Mouse (Mus musculus) stomach, embryonic 15.5 days (tissue): ENCODE data around the gene Zc3hav1. TPM values are rescaled to one million over a fixed set of nuclear protein-coding genes. Genes with fewer than 3 reads are reported as not detected.

Experiments used
- ATAC-seq: fragments of 200-750 bp; cut with Nextera tagmentation; 2 replicates; pipeline ENCODE4 v1.8.0; 2017; ENCODE audit warnings: low read depth, moderate number of reproducible peaks, moderate TSS enrichment; ENCODE audit not compliant: insufficient read depth, low FRiP score
- H3K27ac ChIP-seq: fragments of 300-500 bp; sonication (generic); 2 replicates; pipeline ENCODE4 v1.5.1; 2015; ENCODE audit warnings: mild to moderate bottlenecking, inconsistent platforms
- H3K27me3 ChIP-seq: fragments of 300-500 bp; sonication (generic); replicated peaks from 2 replicates; pipeline ENCODE4 v1.6.1; 2015; ENCODE audit warnings: inconsistent platforms
- H3K36me3 ChIP-seq: fragments of 300-500 bp; sonication (generic); 2 replicates; pipeline ENCODE4 v1.6.1; 2015; ENCODE audit warnings: inconsistent platforms
- H3K4me1 ChIP-seq: fragments of 300-500 bp; sonication (generic); 2 replicates; pipeline ENCODE4 v1.6.1; 2015; ENCODE audit warnings: inconsistent platforms
- H3K4me2 ChIP-seq: fragments of 300-500 bp; sonication (generic); 2 replicates; pipeline ENCODE4 v1.6.1; 2015; ENCODE audit warnings: mild to moderate bottlenecking, inconsistent platforms
- H3K4me3 ChIP-seq: fragments of 300-500 bp; sonication (generic); replicated peaks from 2 replicates; pipeline ENCODE4 v1.5.1; 2015; ENCODE audit warnings: inconsistent platforms
- H3K9ac ChIP-seq: fragments of 300-500 bp; sonication (generic); 2 replicates; pipeline ENCODE4 v1.6.1; 2015; ENCODE audit warnings: inconsistent platforms
- H3K9me3 ChIP-seq: fragments of 300-500 bp; sonication (generic); 2 replicates; pipeline ENCODE4 v1.6.1; 2016; ENCODE audit warnings: inconsistent platforms
- WGBS: fragments of 180-500 bp; shearing (Covaris S2); methylation state at CpG from one replicate; pipeline ENCODE4 v1.1.7; 2015; 5-methylcytosine and 5-hydroxymethylcytosine counted together
- polyA plus RNA-seq: library from polyadenylated mRNA; unstranded; fragments of >200 nt; fragmentation: Nextera tagmentation; extraction: Ambion mirVana; gene quantifications from 2 replicates; pipeline ENCODE4 v1.2.1, GENCODE M21; 2015

The Zc3hav1 gene
- polyA plus RNA-seq, 1 experiment from 2014 or later = 12.1 TPM

- Histone ChIP-seq H3K9me3 (no peaks in the 10 kb centered on the region), H3K4me3 (no peak overlapping the region), H3K27me3 (peaks cover 14% of the 10 kb centered on the region), H3K27ac (no peak overlapping the region), H3K4me1 (no peaks in the 10 kb centered on the region; the same call in 1 of the 2 replicates), H3K9ac (no peak overlapping the region), H3K4me2 (no peak overlapping the region), H3K36me3 (no peaks in the 10 kb centered on the region)
- ATAC-seq = no peak
- 89% methylated on average over 6 of the region's 6 CpGs for WGBS
Observed at GRCm38 (mm10) chr6:38348811-38349453, 5.5 kb downstream of the Zc3hav1 start.

GRCm38 (mm10) chr6:38347875-38348274 is 6.5 kb downstream of the Zc3hav1 start:
- 62% methylated on average over 5 of the region's 5 CpGs for WGBS
- Histone ChIP-seq H3K27me3 (peaks cover 14% of the 10 kb centered on the region), H3K36me3 (no peaks in the 10 kb centered on the region), H3K4me1 (no peaks in the 10 kb centered on the region), H3K4me2 (no peak overlapping the region), H3K4me3 (no peak overlapping the region), H3K27ac (no peak overlapping the region), H3K9ac (no peak overlapping the region), H3K9me3 (no peaks in the 10 kb centered on the region)
- ATAC-seq = no peak

- 37% methylated on average over 7 of the region's 7 CpGs for WGBS
- Histone ChIP-seq H3K4me3 (no peak overlapping the region), H3K27ac (no peak overlapping the region), H3K9me3 (no peaks in the 10 kb centered on the region), H3K4me2 (no peak overlapping the region), H3K9ac (no peak overlapping the region), H3K36me3 (no peaks in the 10 kb centered on the region), H3K4me1 (no peaks in the 10 kb centered on the region), H3K27me3 (0 out of 2 replicates have a peak, but pooled peaks cover 3% of the 10 kb centered on the region)
- peak; percentile 81; the same call in 1 of the 2 replicates for ATAC-seq
Observed at GRCm38 (mm10) chr6:38345796-38346195, 8.6 kb downstream of the Zc3hav1 start.

- Histone ChIP-seq H3K27me3 (no peaks in the 10 kb centered on the region), H3K36me3 (no peaks in the 10 kb centered on the region), H3K9ac (no peak overlapping the region), H3K4me3 (no peak overlapping the region), H3K4me1 (no peaks in the 10 kb centered on the region), H3K9me3 (no peaks in the 10 kb centered on the region), H3K4me2 (no peak overlapping the region), H3K27ac (no peak overlapping the region)
- WGBS = 78% methylated on average over 7 of the region's 7 CpGs
- ATAC-seq = no peak
Observed at GRCm38 (mm10) chr6:38344006-38344670, 10.3 kb downstream of the Zc3hav1 start.

- H3K4me2 ChIP-seq = no peak overlapping the region
- no peaks in the 10 kb centered on the region for H3K27me3 ChIP-seq
- no peak overlapping the region for H3K4me3 ChIP-seq
- H3K9me3 ChIP-seq = no peaks in the 10 kb centered on the region
- H3K4me1 ChIP-seq = no peaks in the 10 kb centered on the region
- 49% methylated on average over 3 of the region's 3 CpGs for WGBS
- no peak overlapping the region for H3K27ac ChIP-seq
- ATAC-seq = no peak
- H3K9ac ChIP-seq = no peak overlapping the region
- no peaks in the 10 kb centered on the region for H3K36me3 ChIP-seq
Observed at GRCm38 (mm10) chr6:38343581-38343980, 10.8 kb downstream of the Zc3hav1 start.

- no peak for ATAC-seq
- Histone ChIP-seq H3K4me2 (peak overlapping the region; percentile 30; the same call in 1 of the 2 replicates), H3K4me1 (no peaks in the 10 kb centered on the region), H3K27me3 (no peaks in the 10 kb centered on the region), H3K27ac (no peak overlapping the region), H3K9ac (no peak overlapping the region), H3K9me3 (no peaks in the 10 kb centered on the region), H3K4me3 (no peak overlapping the region), H3K36me3 (no peaks in the 10 kb centered on the region)
- 52% methylated on average over 8 of the region's 8 CpGs for WGBS
Observed at GRCm38 (mm10) chr6:38342666-38342992, 11.8 kb downstream of the Zc3hav1 start.

- Histone ChIP-seq H3K4me2 (peak overlapping the region; percentile 30), H3K4me1 (no peaks in the 10 kb centered on the region), H3K27ac (peak overlapping the region; percentile 35; the same call in 1 of the 2 replicates), H3K9ac (no peak overlapping the region), H3K27me3 (no peaks in the 10 kb centered on the region), H3K4me3 (no peak overlapping the region), H3K9me3 (no peaks in the 10 kb centered on the region), H3K36me3 (no peaks in the 10 kb centered on the region)
- whole genome bisulfite sequencing = 31% methylated on average over 11 of the region's 11 CpGs
- ATAC-seq = peak; percentile 86
Observed at GRCm38 (mm10) chr6:38341751-38342665, 12.4 kb downstream of the Zc3hav1 start.

GRCm38 (mm10) chr6:38339078-38339477 is 15.3 kb downstream of the Zc3hav1 start:
- Histone ChIP-seq H3K9ac (no peak overlapping the region), H3K27ac (no peak overlapping the region), H3K9me3 (no peaks in the 10 kb centered on the region), H3K27me3 (no peaks in the 10 kb centered on the region), H3K36me3 (no peaks in the 10 kb centered on the region), H3K4me3 (no peak overlapping the region), H3K4me2 (no peak overlapping the region), H3K4me1 (no peaks in the 10 kb centered on the region)
- ATAC-seq = no peak
- WGBS = 77% methylated on average over 2 of the region's 2 CpGs

- H3K9me3 ChIP-seq = no peaks in the 10 kb centered on the region
- no peak overlapping the region for H3K27ac ChIP-seq
- 62% methylated on average over 6 of the region's 6 CpGs for WGBS
- ATAC-seq = no peak
- H3K36me3 ChIP-seq = no peaks in the 10 kb centered on the region
- no peak overlapping the region for H3K4me2 ChIP-seq
- H3K4me3 ChIP-seq = no peak overlapping the region
- no peaks in the 10 kb centered on the region for H3K27me3 ChIP-seq
- no peak overlapping the region for H3K9ac ChIP-seq
- no peaks in the 10 kb centered on the region for H3K4me1 ChIP-seq
Observed at GRCm38 (mm10) chr6:38337951-38338350, 16.5 kb downstream of the Zc3hav1 start.

- Histone ChIP-seq H3K27ac (no peak overlapping the region), H3K9ac (no peak overlapping the region), H3K4me3 (no peak overlapping the region), H3K4me1 (no peaks in the 10 kb centered on the region), H3K9me3 (no peaks in the 10 kb centered on the region), H3K27me3 (no peaks in the 10 kb centered on the region), H3K4me2 (no peak overlapping the region), H3K36me3 (no peaks in the 10 kb centered on the region)
- WGBS = 93% methylated on average over 4 of the region's 4 CpGs
- ATAC-seq = no peak
Observed at GRCm38 (mm10) chr6:38337166-38337705, 17.2 kb downstream of the Zc3hav1 start.

- no peak overlapping the region for H3K9ac ChIP-seq
- no peaks in the 10 kb centered on the region for H3K9me3 ChIP-seq
- H3K27ac ChIP-seq = no peak overlapping the region
- H3K4me3 ChIP-seq = no peak overlapping the region
- ATAC-seq = peak; percentile 41; the same call in 1 of the 2 replicates
- H3K4me2 ChIP-seq = no peak overlapping the region
- no peaks in the 10 kb centered on the region for H3K27me3 ChIP-seq
- WGBS = 65% methylated on average over 6 of the region's 6 CpGs
- no peaks in the 10 kb centered on the region for H3K36me3 ChIP-seq
- no peaks in the 10 kb centered on the region for H3K4me1 ChIP-seq
Observed at GRCm38 (mm10) chr6:38335264-38335663, 19.1 kb downstream of the Zc3hav1 start.
